Mouse (Mus musculus): ENCODE results near the gene Hk2.

GRCm38 (mm10) chr6:82754769-82755168 lies 19.5 kb downstream of the Hk2 start:
- TF ChIP-seq CTCF (IDR thresholded peaks at IDR 0.05; ENCODE audit: low read depth) (no peak), EP300 (IDR thresholded peaks at IDR 0.05; ENCODE audit: low read depth) (no peak)
